Mouse (Mus musculus) thymus, postnatal 25 days (tissue): ENCODE data around the gene Pde4d.

Experiments used
- DNase-seq: peaks from one replicate; pipeline ENCODE4 v3.0.0; 2022

Gene Pde4d

GRCm38 (mm10) chr13:109645284-109645909 is 1195.6 kb downstream of the Pde4d start:
- no peak for DNase-seq

- DNase-seq = no peak
Observed at GRCm38 (mm10) chr13:109645910-109646284, 1196.1 kb downstream of the Pde4d start.

GRCm38 (mm10) chr13:109646597-109647232 is 1197.0 kb downstream of the Pde4d start:
- no peak for DNase-seq

- no peak for DNase-seq
Observed at GRCm38 (mm10) chr13:109647479-109648199, 1197.9 kb downstream of the Pde4d start.

- DNase-seq = no peak
Observed at GRCm38 (mm10) chr13:109648311-109648710, 1198.6 kb downstream of the Pde4d start.

- no peak for DNase-seq
Observed at GRCm38 (mm10) chr13:109651790-109652605, 1202.2 kb downstream of the Pde4d start.

GRCm38 (mm10) chr13:109652631-109653030 is 1202.9 kb downstream of the Pde4d start:
- no peak for DNase-seq

GRCm38 (mm10) chr13:109655390-109655789 is 1205.6 kb downstream of the Pde4d start:
- DNase-seq = no peak

GRCm38 (mm10) chr13:109659103-109659502 is 1209.4 kb downstream of the Pde4d start:
- no peak for DNase-seq

GRCm38 (mm10) chr13:109661345-109661744 is 1211.6 kb downstream of the Pde4d start:
- DNase-seq = no peak

GRCm38 (mm10) chr13:109662099-109662498 is 1212.4 kb downstream of the Pde4d start:
- no peak for DNase-seq

- no peak for DNase-seq
Observed at GRCm38 (mm10) chr13:109662731-109663130, 1213.0 kb downstream of the Pde4d start.

- no peak for DNase-seq
Observed at GRCm38 (mm10) chr13:109664956-109665802, 1215.4 kb downstream of the Pde4d start.

- DNase-seq = no peak
Observed at GRCm38 (mm10) chr13:109665803-109666403, 1216.2 kb downstream of the Pde4d start.

GRCm38 (mm10) chr13:109669965-109670364 is 1220.2 kb downstream of the Pde4d start:
- no peak for DNase-seq

- DNase-seq = no peak
Observed at GRCm38 (mm10) chr13:109671589-109672347, 1222.0 kb downstream of the Pde4d start.

- DNase-seq = no peak
Observed at GRCm38 (mm10) chr13:109677047-109677446, 1227.3 kb downstream of the Pde4d start.

- no peak for DNase-seq
Observed at GRCm38 (mm10) chr13:109677617-109678016, 1227.9 kb downstream of the Pde4d start.

GRCm38 (mm10) chr13:109678991-109679390 is 1229.2 kb downstream of the Pde4d start:
- DNase-seq = no peak

- DNase-seq = no peak
Observed at GRCm38 (mm10) chr13:109680229-109680628, 1230.5 kb downstream of the Pde4d start.

GRCm38 (mm10) chr13:109681699-109682293 is 1232.0 kb downstream of the Pde4d start:
- no peak for DNase-seq
